Mouse (Mus musculus): ENCODE results near the gene Arhgef2. TPM values are rescaled to one million over a fixed set of nuclear protein-coding genes. Genes with fewer than 3 reads are reported as not detected.

Arhgef2 gene
- polyA plus RNA-seq, 1 experiment = 361 TPM

DNA sequence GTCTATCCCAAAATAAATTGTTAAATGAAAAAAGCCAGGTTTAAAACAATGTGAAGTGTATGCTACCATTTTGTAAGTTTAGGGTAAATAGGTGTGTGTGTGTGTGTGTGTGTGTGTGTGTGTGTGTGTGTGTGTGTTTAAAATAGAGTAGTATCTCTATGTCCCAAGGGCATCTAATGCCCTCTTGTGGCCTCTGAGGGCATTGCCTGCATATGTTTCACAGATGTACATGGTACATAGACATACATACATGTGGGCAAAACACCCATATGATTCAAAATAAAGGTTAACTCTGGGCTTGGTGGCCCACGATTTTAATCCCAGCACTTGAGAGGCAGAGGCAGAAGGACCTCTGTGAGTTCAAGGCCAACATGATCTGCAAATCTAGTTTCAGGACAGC lies 34.9 kb downstream of the Arhgef2 start:
- Histone ChIP-seq H3K36me3 (ENCODE audit: control insufficient read depth, insufficient read depth) (peaks cover 95% of the 10 kb centered on the region), H3K4me3 (no peak overlapping the region), H3K27me3 (ENCODE audit: control insufficient read depth, insufficient read depth, insufficient read length) (no peaks in the 10 kb centered on the region), H3K4me2 (ENCODE audit: low read depth) (no peak overlapping the region), H3K79me2 (ENCODE audit: control insufficient read depth, insufficient read depth) (peaks cover 11% of the 10 kb centered on the region), H3ac (ENCODE audit: control insufficient read depth, insufficient read length) (no peak overlapping the region)
- no peak for TF ChIP-seq TCF3 (IDR thresholded peaks at IDR 0.05; ENCODE audit: insufficient read length, low read depth)

GRCm38 (mm10) chr3:88643078-88643477 lies 37.3 kb downstream of the Arhgef2 start:
- H3ac ChIP-seq (ENCODE audit: control insufficient read depth, insufficient read length) = no peak overlapping the region
- H3K79me2 ChIP-seq (ENCODE audit: control insufficient read depth, insufficient read depth) = peaks cover 6% of the 10 kb centered on the region
- peaks cover 95% of the 10 kb centered on the region for H3K36me3 ChIP-seq (ENCODE audit: control insufficient read depth, insufficient read depth)
- no peak overlapping the region for H3K4me3 ChIP-seq
- H3K27me3 ChIP-seq (ENCODE audit: control insufficient read depth, insufficient read depth, insufficient read length) = no peaks in the 10 kb centered on the region
- H3K4me2 ChIP-seq (ENCODE audit: low read depth) = no peak overlapping the region
- TF ChIP-seq SRF (IDR thresholded peaks at IDR 0.05; ENCODE audit: control insufficient read depth, insufficient read length, low read depth) (no peak), TCF3 (IDR thresholded peaks at IDR 0.05; ENCODE audit: insufficient read length, low read depth) (no peak), MYOG (IDR thresholded peaks at IDR 0.05; ENCODE audit: control insufficient read depth in 1 of 3, insufficient read depth in 1 of 3, insufficient read length in 2 of 3, low read depth in 2 of 3) (peak in 1 of 3 experiments; percentile 72), POLR2A (IDR thresholded peaks at IDR 0.05; ENCODE audit: insufficient read length, low read depth) (no peak), MYOD1 (IDR thresholded peaks at IDR 0.05; ENCODE audit: control insufficient read depth in 1 of 3, insufficient read length in 2 of 3, low read depth in 2 of 3) (peak in 2 of 3 experiments; percentile 11 to 51), USF1 (IDR thresholded peaks at IDR 0.05; ENCODE audit: low read depth) (no peak), POLR2AphosphoS2 (IDR thresholded peaks at IDR 0.05; ENCODE audit: insufficient read length, low read depth) (peak; percentile 60), MAX (IDR thresholded peaks at IDR 0.05; ENCODE audit: low read depth) (no peak), REST (IDR thresholded peaks at IDR 0.05; ENCODE audit: insufficient read depth, insufficient read length) (no peak), CEBPB (IDR thresholded peaks at IDR 0.05; ENCODE audit: insufficient read depth, poor library complexity, severe bottlenecking) (no peak)

DNA sequence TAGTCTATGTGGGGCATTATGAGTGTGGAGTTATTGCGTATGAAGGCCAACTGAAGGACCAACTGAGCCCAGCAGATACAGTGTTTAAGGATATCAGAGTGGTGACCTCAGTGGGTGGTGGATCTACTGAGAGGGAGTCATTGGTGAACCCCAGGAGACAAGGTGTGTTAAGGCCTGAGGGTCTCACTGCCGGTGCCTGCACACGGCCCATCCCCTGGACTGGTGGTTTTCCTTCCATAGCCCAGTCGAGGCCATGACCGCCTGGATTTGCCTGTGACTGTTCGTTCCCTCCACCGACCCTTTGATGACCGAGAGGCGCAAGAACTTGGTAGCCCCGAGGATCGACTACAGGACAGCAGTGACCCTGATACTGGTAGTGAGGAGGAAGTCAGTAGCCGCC lies 40.2 kb downstream of the Arhgef2 start:
- H3K36me3 ChIP-seq (ENCODE audit: control insufficient read depth, insufficient read depth) = peaks cover 78% of the 10 kb centered on the region
- no peaks in the 10 kb centered on the region for H3K27me3 ChIP-seq (ENCODE audit: control insufficient read depth, insufficient read depth, insufficient read length)
- H3K4me2 ChIP-seq (ENCODE audit: low read depth) = no peak overlapping the region

GRCm38 (mm10) chr3:88646426-88646995 lies 40.7 kb downstream of the Arhgef2 start:
- Histone ChIP-seq H3K4me2 (ENCODE audit: low read depth) (no peak overlapping the region), H3K79me2 (ENCODE audit: control insufficient read depth, insufficient read depth) (peaks cover 5% of the 10 kb centered on the region), H3ac (ENCODE audit: control insufficient read depth, insufficient read length) (no peak overlapping the region), H3K27me3 (ENCODE audit: control insufficient read depth, insufficient read depth, insufficient read length) (no peaks in the 10 kb centered on the region), H3K4me3 (no peak overlapping the region), H3K36me3 (ENCODE audit: control insufficient read depth, insufficient read depth) (peaks cover 72% of the 10 kb centered on the region)
- TF ChIP-seq TCF12 (IDR thresholded peaks at IDR 0.05; ENCODE audit: insufficient read depth, poor library complexity, severe bottlenecking) (no peak), MYOG (IDR thresholded peaks at IDR 0.05; ENCODE audit: control insufficient read depth in 1 of 3, insufficient read depth in 1 of 3, insufficient read length in 2 of 3, low read depth in 2 of 3) (no peak), POLR2AphosphoS2 (IDR thresholded peaks at IDR 0.05; ENCODE audit: insufficient read length, low read depth) (peak; percentile 63), SRF (IDR thresholded peaks at IDR 0.05; ENCODE audit: control insufficient read depth, insufficient read length, low read depth) (no peak), MYOD1 (IDR thresholded peaks at IDR 0.05; ENCODE audit: control insufficient read depth in 1 of 3, insufficient read length in 2 of 3, low read depth in 2 of 3) (no peak), TCF3 (IDR thresholded peaks at IDR 0.05; ENCODE audit: insufficient read length, low read depth) (no peak), MAX (IDR thresholded peaks at IDR 0.05; ENCODE audit: low read depth) (no peak), POLR2A (IDR thresholded peaks at IDR 0.05; ENCODE audit: insufficient read length, low read depth) (no peak), CEBPB (IDR thresholded peaks at IDR 0.05; ENCODE audit: insufficient read depth, poor library complexity, severe bottlenecking) (no peak)

More for the DNA sequence above, 40.2 kb downstream of the Arhgef2 start:
- Histone ChIP-seq H3ac (ENCODE audit: control insufficient read depth, insufficient read length) (no peak overlapping the region), H3K4me3 (no peak overlapping the region), H3K79me2 (ENCODE audit: control insufficient read depth, insufficient read depth) (peaks cover 6% of the 10 kb centered on the region)
- TF ChIP-seq USF1 (IDR thresholded peaks at IDR 0.05; ENCODE audit: low read depth) = no peak
- TF ChIP-seq POLR2A (IDR thresholded peaks at IDR 0.05; ENCODE audit: insufficient read length, low read depth) = peak; percentile 51
- TF ChIP-seq POLR2AphosphoS2 (IDR thresholded peaks at IDR 0.05; ENCODE audit: insufficient read length, low read depth) = peak; percentile 92

DNA sequence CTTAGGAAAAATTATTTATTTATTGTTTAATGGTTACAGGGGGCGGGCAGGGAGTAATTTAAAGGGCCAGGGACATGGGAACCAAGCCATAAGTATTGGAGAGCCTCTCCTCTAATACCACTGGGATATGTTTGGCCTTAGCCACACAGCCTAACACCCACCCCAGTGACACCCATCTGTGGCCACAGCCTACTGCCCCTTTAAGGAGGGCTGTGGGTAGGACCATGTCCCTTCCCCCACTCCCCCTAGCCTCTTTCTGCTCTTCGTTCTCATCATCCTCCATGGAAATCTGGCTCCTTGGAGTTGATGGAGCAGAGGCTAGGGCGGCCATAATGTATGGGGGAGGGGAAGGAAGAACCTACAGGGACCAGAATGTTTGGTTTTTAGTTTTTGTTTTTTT lies 41.3 kb downstream of the Arhgef2 start:
- Histone ChIP-seq H3K4me3 (no peak overlapping the region), H3K36me3 (ENCODE audit: control insufficient read depth, insufficient read depth) (peaks cover 66% of the 10 kb centered on the region), H3ac (ENCODE audit: control insufficient read depth, insufficient read length) (no peak overlapping the region), H3K27me3 (ENCODE audit: control insufficient read depth, insufficient read depth, insufficient read length) (no peaks in the 10 kb centered on the region), H3K4me2 (ENCODE audit: low read depth) (no peak overlapping the region), H3K79me2 (ENCODE audit: control insufficient read depth, insufficient read depth) (no peaks in the 10 kb centered on the region)
- TF ChIP-seq TCF12 (IDR thresholded peaks at IDR 0.05; ENCODE audit: insufficient read depth, poor library complexity, severe bottlenecking) = no peak
- TF ChIP-seq POLR2AphosphoS2 (IDR thresholded peaks at IDR 0.05; ENCODE audit: insufficient read length, low read depth) = peak; percentile 69
